Mouse (Mus musculus) layer of hippocampus, adult 9-11 months (tissue): ENCODE data around the gene 4930426L09Rik.

Experiments
- DNase-seq: peaks from one replicate; pipeline ENCODE4 v3.0.0; 2022

4930426L09Rik gene

DNA sequence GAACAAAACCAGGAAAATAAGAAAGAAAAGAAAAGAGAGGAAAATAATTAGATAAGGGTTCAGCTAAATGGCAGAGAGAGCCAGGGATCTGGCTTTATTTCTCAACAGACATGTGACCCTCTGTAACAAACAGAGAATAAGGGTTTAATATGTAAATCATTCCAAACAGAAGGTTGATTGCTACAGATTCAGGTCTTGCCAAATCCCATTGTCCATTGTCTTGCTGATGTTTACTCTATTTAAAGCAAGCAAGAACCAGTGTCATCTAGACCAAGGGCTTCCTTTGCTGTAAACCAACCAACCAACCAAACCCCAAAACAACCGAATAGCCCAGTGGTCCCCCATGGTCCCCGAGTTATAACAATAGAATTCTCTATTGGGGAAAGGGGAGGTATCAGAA lies 19.9 kb downstream of the 4930426L09Rik start:
- DNase-seq: peak; percentile 21

DNA sequence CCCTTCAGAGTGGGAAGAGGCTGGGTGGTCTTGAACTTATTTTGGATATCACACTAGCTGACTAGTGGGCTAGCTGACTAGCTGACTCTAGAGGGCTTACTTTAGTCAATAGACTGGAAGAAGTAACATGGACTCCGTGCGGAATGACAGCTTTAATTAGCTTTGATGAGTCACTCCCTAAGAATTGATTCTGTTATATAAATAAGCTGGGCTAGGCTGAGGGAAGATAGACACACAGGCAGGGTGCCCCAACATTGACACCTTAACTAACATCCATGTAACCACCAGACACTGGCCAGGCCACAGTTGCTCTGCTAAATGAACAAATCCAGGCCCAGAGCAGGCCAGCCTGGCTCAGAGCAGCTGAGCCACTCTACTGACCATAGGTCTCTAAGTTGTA lies 26.7 kb downstream of the 4930426L09Rik start:
- DNase-seq: no peak

DNA sequence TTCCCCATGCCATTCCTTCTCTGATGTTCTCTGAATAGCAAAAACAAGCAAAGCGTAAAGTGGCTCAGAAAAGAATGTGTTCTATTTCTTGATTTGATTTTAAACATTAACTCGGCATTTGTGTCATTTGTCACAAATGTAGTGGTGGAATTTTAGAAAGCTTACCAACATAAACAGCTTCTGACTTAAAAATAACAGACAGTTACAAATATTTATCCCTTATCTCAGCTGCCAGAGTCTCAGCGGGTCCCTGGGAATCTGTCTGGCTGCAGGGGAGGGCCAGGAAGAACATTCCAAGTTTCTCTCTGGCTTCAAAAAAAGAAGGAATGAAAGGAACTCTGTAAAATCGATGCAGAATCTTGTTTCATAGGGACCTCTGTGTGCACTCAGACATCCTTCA lies 39.3 kb downstream of the 4930426L09Rik start:
- DNase-seq: no peak

DNA sequence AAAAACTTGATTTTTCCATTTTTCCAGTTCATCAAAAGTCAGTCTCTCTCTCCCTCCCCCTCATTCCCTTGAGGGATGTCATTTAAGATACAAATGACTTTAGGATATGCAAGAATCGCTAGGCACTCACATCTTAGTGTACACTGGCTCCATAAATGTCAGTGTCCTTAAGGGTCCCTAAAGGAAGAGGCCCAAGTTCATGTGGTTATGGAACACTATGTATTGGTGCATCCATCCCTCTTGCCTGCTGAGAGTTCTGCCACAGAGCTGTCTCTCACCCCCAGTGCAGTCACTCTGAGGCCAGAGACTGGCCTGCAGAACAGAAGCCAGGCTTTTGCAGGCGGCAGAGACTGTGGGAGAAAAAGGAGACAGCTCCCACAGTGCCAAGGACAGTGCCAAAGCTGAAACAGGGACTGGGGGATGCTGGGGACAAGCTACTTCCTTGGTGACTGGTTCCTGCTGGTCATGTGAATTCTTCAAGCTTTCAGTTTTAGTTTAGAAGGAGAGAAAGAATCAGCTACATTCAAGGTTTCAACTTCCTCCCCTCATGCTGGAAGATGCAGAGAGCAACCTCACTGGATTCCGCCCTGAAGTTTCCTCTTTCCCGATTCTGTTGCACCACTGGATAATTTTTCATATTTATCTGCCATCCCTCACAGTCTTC lies 39.9 kb downstream of the 4930426L09Rik start:
- DNase-seq: no peak

DNA sequence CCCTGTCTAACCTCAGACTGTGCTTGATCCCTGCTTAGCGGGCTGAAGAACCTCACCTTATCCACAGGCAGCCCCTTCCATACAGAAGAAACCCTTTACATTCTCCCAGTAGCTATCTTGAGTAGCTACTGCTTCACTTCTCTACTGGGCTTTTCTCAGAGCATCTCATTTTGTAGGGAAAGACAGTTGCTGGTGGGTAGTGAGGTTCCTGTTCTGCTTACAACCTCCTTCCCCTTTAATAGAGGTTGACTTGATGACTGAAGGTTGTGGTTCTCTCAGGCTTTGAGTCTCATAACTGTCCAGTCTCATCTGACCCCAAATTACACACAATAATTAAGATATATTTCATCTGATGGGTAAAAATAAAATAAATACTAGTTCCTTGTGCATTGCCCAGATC lies 50.1 kb downstream of the 4930426L09Rik start:
- no peak for DNase-seq

DNA sequence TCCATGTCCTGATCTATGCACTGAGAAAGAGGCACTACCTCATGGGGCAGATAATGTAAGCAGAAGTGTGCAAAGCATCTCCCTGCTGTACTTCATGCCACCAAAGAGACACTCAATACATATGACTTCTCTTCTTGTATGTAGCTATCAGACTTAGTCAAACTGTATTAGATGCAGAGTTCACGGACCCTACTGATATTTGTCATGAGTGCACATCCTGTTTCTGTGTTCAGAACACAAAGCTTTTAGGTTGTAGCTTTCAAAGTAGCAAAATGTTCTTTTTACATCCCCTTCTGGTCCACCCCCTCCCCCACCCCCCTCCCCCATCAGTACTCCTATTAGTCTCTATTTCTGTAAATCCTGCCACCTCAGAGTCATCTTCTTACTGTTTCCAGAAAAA lies 51.2 kb downstream of the 4930426L09Rik start:
- no peak for DNase-seq
